Mouse (Mus musculus) hindbrain, embryonic 11.5 days (tissue): ENCODE data around the gene Pigq. TPM values are rescaled to one million over a fixed set of nuclear protein-coding genes. Genes with fewer than 3 reads are reported as not detected.

Experiments
- ATAC-seq: fragments of 200-750 bp; cut with Nextera tagmentation; 2 replicates; pipeline ENCODE4 v1.8.0; 2017; ENCODE audit warnings: mild to moderate bottlenecking, moderate TSS enrichment, moderate library complexity; ENCODE audit not compliant: low FRiP score
- DNase-seq: peaks from one replicate; pipeline ENCODE4 v3.0.0-alpha.2; 2015; ENCODE audit warnings: low spot score
- H3K27ac ChIP-seq: fragments of 300-500 bp; sonication (generic); 2 replicates; pipeline ENCODE4 v1.5.1; 2014; ENCODE audit warnings: mild to moderate bottlenecking, low read depth, low read length
- H3K27me3 ChIP-seq: fragments of 300-500 bp; sonication (generic); 2 replicates; pipeline ENCODE4 v1.6.1; 2014; ENCODE audit warnings: mild to moderate bottlenecking, low read length, moderate library complexity, mixed read lengths; ENCODE audit not compliant: control insufficient read depth, insufficient read depth
- H3K36me3 ChIP-seq: fragments of 300-500 bp; sonication (generic); 2 replicates; pipeline ENCODE4 v1.6.1; 2014; ENCODE audit warnings: mild to moderate bottlenecking, low read length, moderate library complexity, mixed read lengths; ENCODE audit not compliant: control insufficient read depth, insufficient read depth
- H3K4me1 ChIP-seq: fragments of 300-500 bp; sonication (generic); replicated peaks from 2 replicates; pipeline ENCODE4 v1.6.1; 2014; ENCODE audit warnings: low read length, mixed read lengths; ENCODE audit not compliant: control insufficient read depth, insufficient read depth
- H3K4me2 ChIP-seq: fragments of 300-500 bp; sonication (generic); replicated peaks from 2 replicates; pipeline ENCODE4 v1.6.1; 2014; ENCODE audit warnings: mild to moderate bottlenecking, low read depth, low read length
- H3K4me3 ChIP-seq: fragments of 300-500 bp; sonication (generic); 2 replicates; pipeline ENCODE4 v1.5.1; 2014; ENCODE audit warnings: low read depth, low read length
- H3K9ac ChIP-seq: fragments of 300-500 bp; sonication (generic); 2 replicates; pipeline ENCODE4 v1.6.1; 2014; ENCODE audit warnings: low read depth, low read length
- H3K9me3 ChIP-seq: fragments of 300-500 bp; sonication (generic); 2 replicates; pipeline ENCODE4 v1.6.1; 2016; ENCODE audit warnings: low read length; ENCODE audit not compliant: control insufficient read depth
- WGBS: fragments of 180-500 bp; shearing (Covaris S2); extraction: QIAGEN DNeasy Blood & Tissue Kit; methylation state at CpG from one replicate; pipeline ENCODE4 v1.1.7; 2014; 5-methylcytosine and 5-hydroxymethylcytosine counted together
- polyA plus RNA-seq: library from polyadenylated mRNA; unstranded; fragments of >200 nt; fragmentation: Nextera tagmentation; extraction: Ambion mirVana; gene quantifications from 2 replicates; pipeline ENCODE4 v1.2.1, GENCODE M21; 2014

The Pigq gene
- polyA plus RNA-seq, 1 experiment from 2014 or later, result 47.4 TPM

DNA sequence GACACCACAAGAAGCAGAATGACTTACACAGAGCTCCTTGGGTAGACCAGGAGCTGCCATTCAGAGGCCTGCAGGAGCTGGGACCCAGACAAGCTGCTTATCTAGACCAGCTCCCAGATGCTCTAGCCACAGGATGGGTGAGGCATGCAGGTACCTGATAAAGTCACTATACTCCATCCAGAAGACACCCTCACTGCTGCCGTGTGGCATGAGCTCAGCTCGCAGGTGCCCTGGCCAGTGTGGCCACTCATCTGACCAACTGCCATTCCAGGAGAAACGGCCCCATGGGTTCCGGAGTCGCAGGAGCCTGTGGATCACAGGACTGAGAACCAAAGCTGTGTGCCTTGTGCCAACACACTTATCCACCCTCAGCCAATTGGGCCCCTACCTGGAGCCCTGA, 16.8 kb upstream of the Pigq start:
- no peak for ATAC-seq
- no peak overlapping the region for H3K27ac ChIP-seq
- 92% methylated on average over 5 of the region's 5 CpGs for WGBS
- no peak overlapping the region for H3K4me2 ChIP-seq
- no peak for DNase-seq
- H3K36me3 ChIP-seq, result 0 out of 2 replicates have a peak, but pooled peaks cover 6% of the 10 kb centered on the region
- no peaks in the 10 kb centered on the region for H3K9me3 ChIP-seq
- no peaks in the 10 kb centered on the region for H3K27me3 ChIP-seq
- H3K4me1 ChIP-seq, result no peaks in the 10 kb centered on the region
- no peak overlapping the region for H3K9ac ChIP-seq
- H3K4me3 ChIP-seq, result no peak overlapping the region

- H3K9ac ChIP-seq, result no peak overlapping the region
- H3K9me3 ChIP-seq, result no peaks in the 10 kb centered on the region
- no peaks in the 10 kb centered on the region for H3K4me1 ChIP-seq
- no peaks in the 10 kb centered on the region for H3K27me3 ChIP-seq
- 92% methylated on average over 21 of the region's 23 CpGs for WGBS
- ATAC-seq, result no peak
- no peak for DNase-seq
- no peak overlapping the region for H3K4me2 ChIP-seq
- no peak overlapping the region for H3K4me3 ChIP-seq
- no peak overlapping the region for H3K27ac ChIP-seq
- 0 out of 2 replicates have a peak, but pooled peaks cover 6% of the 10 kb centered on the region for H3K36me3 ChIP-seq
These were observed 15.1 kb upstream of the Pigq start for GRCm38 (mm10) chr17:25959630-25960467.

- DNase-seq (no peak), ATAC-seq (no peak)
- H3K4me2 ChIP-seq, result no peak overlapping the region
- H3K27me3 ChIP-seq, result no peaks in the 10 kb centered on the region
- H3K9ac ChIP-seq, result no peak overlapping the region
- 0 out of 2 replicates have a peak, but pooled peaks cover 6% of the 10 kb centered on the region for H3K36me3 ChIP-seq
- no peaks in the 10 kb centered on the region for H3K4me1 ChIP-seq
- no peak overlapping the region for H3K27ac ChIP-seq
- 93% methylated on average over 11 of the region's 11 CpGs for WGBS
- no peaks in the 10 kb centered on the region for H3K9me3 ChIP-seq
- H3K4me3 ChIP-seq, result no peak overlapping the region
These were observed 14.2 kb upstream of the Pigq start for GRCm38 (mm10) chr17:25958771-25959494.

DNA sequence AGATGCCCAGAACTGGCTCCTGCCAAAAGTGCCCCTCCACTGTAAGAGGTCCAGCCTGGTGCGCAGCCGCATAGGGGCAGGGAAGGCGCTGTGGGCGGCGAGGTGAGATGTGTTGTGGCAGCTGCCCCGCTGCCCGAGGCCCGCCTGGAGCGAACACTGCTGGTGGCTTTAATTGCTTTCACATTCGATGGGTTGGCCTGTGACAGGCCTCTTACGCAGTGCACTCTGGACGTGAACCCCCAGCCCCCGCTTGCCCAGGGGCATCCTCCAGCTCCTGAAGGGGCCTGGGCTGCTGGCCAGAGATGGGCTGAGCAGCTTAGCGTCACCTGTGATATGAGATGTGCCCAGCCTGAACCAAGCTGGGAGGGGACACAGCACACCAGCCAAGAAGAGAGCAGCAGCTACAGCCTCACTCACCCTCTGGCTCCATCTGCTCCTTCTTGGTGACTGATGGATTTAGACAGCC, 12.9 kb upstream of the Pigq start:
- Histone ChIP-seq H3K9me3 (no peaks in the 10 kb centered on the region), H3K36me3 (0 out of 2 replicates have a peak, but pooled peaks cover 6% of the 10 kb centered on the region), H3K4me1 (no peaks in the 10 kb centered on the region), H3K4me2 (no peak overlapping the region), H3K27ac (no peak overlapping the region), H3K27me3 (peaks cover 7% of the 10 kb centered on the region), H3K4me3 (no peak overlapping the region), H3K9ac (no peak overlapping the region)
- no peak for ATAC-seq
- no peak for DNase-seq
- 78% methylated on average over 14 of the region's 14 CpGs for WGBS

GRCm38 (mm10) chr17:25956631-25957030, 11.9 kb upstream of the Pigq start:
- H3K4me3 ChIP-seq, result no peak overlapping the region
- H3K27me3 ChIP-seq, result peaks cover 17% of the 10 kb centered on the region
- no peak overlapping the region for H3K27ac ChIP-seq
- no peaks in the 10 kb centered on the region for H3K9me3 ChIP-seq
- H3K4me2 ChIP-seq, result no peak overlapping the region
- no peak overlapping the region for H3K9ac ChIP-seq
- 0 out of 2 replicates have a peak, but pooled peaks cover 6% of the 10 kb centered on the region for H3K36me3 ChIP-seq
- no peak for ATAC-seq
- DNase-seq, result no peak
- 78% methylated on average over 7 of the region's 7 CpGs for WGBS
- H3K4me1 ChIP-seq, result peaks cover 3% of the 10 kb centered on the region; the same call in 1 of the 2 replicates

DNA sequence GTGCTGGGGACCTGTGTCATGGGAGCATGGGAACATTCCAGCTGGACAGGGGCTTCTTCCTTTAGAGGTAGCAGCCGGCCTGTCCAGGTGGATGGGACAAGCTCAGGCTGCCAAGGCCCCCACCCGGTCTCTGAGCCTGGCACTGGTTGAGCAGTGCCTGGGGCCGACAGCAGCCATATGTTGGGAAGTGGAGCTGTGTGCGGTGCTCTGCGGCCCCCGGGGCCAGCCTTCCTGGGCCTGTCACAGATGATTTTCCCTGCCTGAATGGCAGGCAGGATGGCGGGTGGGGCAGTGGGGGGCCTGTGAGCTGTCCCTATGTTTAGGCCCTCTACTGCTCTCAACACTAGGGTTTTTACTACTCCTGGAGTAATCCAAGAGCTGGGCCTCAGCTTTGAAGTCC, 11.5 kb upstream of the Pigq start:
- Histone ChIP-seq H3K27me3 (peaks cover 21% of the 10 kb centered on the region), H3K9me3 (no peaks in the 10 kb centered on the region), H3K4me1 (peaks cover 3% of the 10 kb centered on the region; the same call in 1 of the 2 replicates), H3K27ac (no peak overlapping the region), H3K9ac (no peak overlapping the region), H3K4me2 (no peak overlapping the region), H3K4me3 (no peak overlapping the region), H3K36me3 (0 out of 2 replicates have a peak, but pooled peaks cover 6% of the 10 kb centered on the region)
- DNase-seq (no peak), ATAC-seq (no peak)
- 82% methylated on average over 7 of the region's 7 CpGs for WGBS

- peaks cover 3% of the 10 kb centered on the region; the same call in 1 of the 2 replicates for H3K4me1 ChIP-seq
- no peaks in the 10 kb centered on the region for H3K9me3 ChIP-seq
- H3K4me2 ChIP-seq, result no peak overlapping the region
- H3K36me3 ChIP-seq, result 0 out of 2 replicates have a peak, but pooled peaks cover 6% of the 10 kb centered on the region
- 84% methylated on average over 3 of the region's 3 CpGs for WGBS
- peaks cover 26% of the 10 kb centered on the region for H3K27me3 ChIP-seq
- ATAC-seq (no peak), DNase-seq (no peak)
- H3K27ac ChIP-seq, result no peak overlapping the region
- H3K9ac ChIP-seq, result no peak overlapping the region
- H3K4me3 ChIP-seq, result no peak overlapping the region
These were observed 11.0 kb upstream of the Pigq start for GRCm38 (mm10) chr17:25955736-25956135.

GRCm38 (mm10) chr17:25954671-25955070, 9.9 kb upstream of the Pigq start:
- no peak overlapping the region for H3K9ac ChIP-seq
- peaks cover 35% of the 10 kb centered on the region for H3K27me3 ChIP-seq
- no peaks in the 10 kb centered on the region for H3K9me3 ChIP-seq
- H3K4me3 ChIP-seq, result no peak overlapping the region
- H3K4me2 ChIP-seq, result no peak overlapping the region
- no peak overlapping the region for H3K27ac ChIP-seq
- DNase-seq (no peak), ATAC-seq (no peak)
- H3K4me1 ChIP-seq, result peaks cover 3% of the 10 kb centered on the region; the same call in 1 of the 2 replicates
- 96% methylated on average over 2 of the region's 2 CpGs for WGBS
- 0 out of 2 replicates have a peak, but pooled peaks cover 4% of the 10 kb centered on the region for H3K36me3 ChIP-seq
